Mouse (Mus musculus): ENCODE data around the gene Gm4214.
"Not testable (repeated sequence)": the region's sequence is repeated elsewhere in the genome, so short reads cannot be mapped to it uniquely, and the experiment has no call there.

- not testable (repeated sequence) for TF ChIP-seq MAX (IDR thresholded peaks at IDR 0.05; ENCODE audit: low read length); TCF12 (IDR thresholded peaks at IDR 0.05; ENCODE audit: low read depth, low read length); RCOR1 (conservative IDR thresholded peaks at IDR 0.05; ENCODE audit: low read depth, low read length); CTCF (conservative IDR thresholded peaks at IDR 0.05 in 1 of 2, IDR thresholded peaks at IDR 0.05 in 1 of 2; ENCODE audit: low read depth in 2 of 2, low read length in 2 of 2); POLR2AphosphoS2 (IDR thresholded peaks at IDR 0.05; ENCODE audit: low read depth, low read length); MYC (IDR thresholded peaks at IDR 0.05; ENCODE audit: low read depth, low read length); SIN3A (IDR thresholded peaks at IDR 0.05; ENCODE audit: low read length); SMC3 (IDR thresholded peaks at IDR 0.05; ENCODE audit: low read depth, low read length); MEF2A (IDR thresholded peaks at IDR 0.05; ENCODE audit: borderline replicate concordance, low read depth, low read length); PAX5 (IDR thresholded peaks at IDR 0.05; ENCODE audit: low read length); MXI1 (IDR thresholded peaks at IDR 0.05; ENCODE audit: low read depth, low read length); ZMIZ1 (IDR thresholded peaks at IDR 0.05; ENCODE audit: low read depth, low read length); ELF1 (IDR thresholded peaks at IDR 0.05; ENCODE audit: low read depth, low read length); EP300 (IDR thresholded peaks at IDR 0.05; ENCODE audit: low read length)
Measured at GRCm38 (mm10) chr7:22984573-22984972, at the start of gene Gm4214.

All from CH12.LX (cell line).